Mouse (Mus musculus): Measurements from ENCODE around the gene Dclk2. TPM values are rescaled to one million over a fixed set of nuclear protein-coding genes. Genes with fewer than 3 reads are reported as not detected.
A peak's percentile ranks its signal among the peaks of the same experiment; 100 is the strongest.

Dclk2 gene
- polyA plus RNA-seq, 1 experiment from 2014 or later: 4.6 TPM

GRCm38 (mm10) chr3:86804265-86804664 lies 116.4 kb downstream of the Dclk2 start:
- ATAC-seq (ENCODE audit: insufficient read depth, low FRiP score): no peak
- H3K4me2 ChIP-seq (ENCODE audit: low read depth, low read length): no peak overlapping the region
- no peak overlapping the region for H3K27ac ChIP-seq (ENCODE audit: low read length)
- H3K4me3 ChIP-seq (replicated peaks; ENCODE audit: low read length): no peak overlapping the region
- 89% methylated on average over 9 of the region's 9 CpGs for WGBS
- no peaks in the 10 kb centered on the region for H3K27me3 ChIP-seq (ENCODE audit: control insufficient read depth, insufficient read depth, low read length)
- no peaks in the 10 kb centered on the region for H3K9me3 ChIP-seq (replicated peaks; ENCODE audit: control insufficient read depth, low read length)
- peaks cover 3% of the 10 kb centered on the region; the same call in 1 of the 2 replicates for H3K4me1 ChIP-seq (ENCODE audit: control insufficient read depth, insufficient read depth, low read length)
- no peak overlapping the region for H3K9ac ChIP-seq (ENCODE audit: low read length)
- H3K36me3 ChIP-seq (ENCODE audit: control insufficient read depth, insufficient read depth, low read length): no peaks in the 10 kb centered on the region

- no peak overlapping the region for H3K4me3 ChIP-seq (replicated peaks; ENCODE audit: low read length)
- 54% methylated on average over 8 of the region's 8 CpGs for WGBS
- no peaks in the 10 kb centered on the region for H3K27me3 ChIP-seq (ENCODE audit: control insufficient read depth, insufficient read depth, low read length)
- H3K36me3 ChIP-seq (ENCODE audit: control insufficient read depth, insufficient read depth, low read length): no peaks in the 10 kb centered on the region
- peaks cover 3% of the 10 kb centered on the region; the same call in 1 of the 2 replicates for H3K4me1 ChIP-seq (ENCODE audit: control insufficient read depth, insufficient read depth, low read length)
- H3K9me3 ChIP-seq (replicated peaks; ENCODE audit: control insufficient read depth, low read length): no peaks in the 10 kb centered on the region
- H3K4me2 ChIP-seq (ENCODE audit: low read depth, low read length): no peak overlapping the region
- no peak for ATAC-seq (ENCODE audit: insufficient read depth, low FRiP score)
- H3K27ac ChIP-seq (ENCODE audit: low read length): no peak overlapping the region
- H3K9ac ChIP-seq (ENCODE audit: low read length): no peak overlapping the region
These were observed 117.8 kb downstream of the Dclk2 start for GRCm38 (mm10) chr3:86802825-86803224.

- Histone ChIP-seq H3K4me1 (ENCODE audit: control insufficient read depth, insufficient read depth, low read length) (peaks cover 3% of the 10 kb centered on the region; the same call in 1 of the 2 replicates), H3K9ac (ENCODE audit: low read length) (no peak overlapping the region), H3K27ac (ENCODE audit: low read length) (no peak overlapping the region), H3K4me3 (replicated peaks; ENCODE audit: low read length) (no peak overlapping the region), H3K36me3 (ENCODE audit: control insufficient read depth, insufficient read depth, low read length) (no peaks in the 10 kb centered on the region), H3K9me3 (replicated peaks; ENCODE audit: control insufficient read depth, low read length) (no peaks in the 10 kb centered on the region), H3K4me2 (ENCODE audit: low read depth, low read length) (no peak overlapping the region), H3K27me3 (ENCODE audit: control insufficient read depth, insufficient read depth, low read length) (no peaks in the 10 kb centered on the region)
- WGBS: 68% methylated on average over 8 of the region's 8 CpGs
- no peak for ATAC-seq (ENCODE audit: insufficient read depth, low FRiP score)
These were observed 119.8 kb downstream of the Dclk2 start for GRCm38 (mm10) chr3:86800841-86801240.

GRCm38 (mm10) chr3:86799041-86799440 lies 121.6 kb downstream of the Dclk2 start:
- H3K27ac ChIP-seq (ENCODE audit: low read length): no peak overlapping the region
- ATAC-seq (ENCODE audit: insufficient read depth, low FRiP score): peak; percentile 70

GRCm38 (mm10) chr3:86797871-86798460 lies 122.7 kb downstream of the Dclk2 start:
- no peak overlapping the region for H3K27ac ChIP-seq (ENCODE audit: low read length)
- H3K36me3 ChIP-seq (ENCODE audit: control insufficient read depth, insufficient read depth, low read length): no peaks in the 10 kb centered on the region
- no peak overlapping the region for H3K9ac ChIP-seq (ENCODE audit: low read length)
- H3K4me2 ChIP-seq (ENCODE audit: low read depth, low read length): no peak overlapping the region
- peaks cover 12% of the 10 kb centered on the region for H3K4me1 ChIP-seq (ENCODE audit: control insufficient read depth, insufficient read depth, low read length)
- H3K4me3 ChIP-seq (replicated peaks; ENCODE audit: low read length): no peak overlapping the region
- ATAC-seq (ENCODE audit: insufficient read depth, low FRiP score): no peak
- H3K9me3 ChIP-seq (replicated peaks; ENCODE audit: control insufficient read depth, low read length): no peaks in the 10 kb centered on the region
- H3K27me3 ChIP-seq (ENCODE audit: control insufficient read depth, insufficient read depth, low read length): no peaks in the 10 kb centered on the region
- WGBS: 70% methylated on average over 13 of the region's 13 CpGs

More at GRCm38 (mm10) chr3:86799041-86799440, 121.6 kb downstream of the Dclk2 start:
- 80% methylated on average over 9 of the region's 9 CpGs for WGBS
- Histone ChIP-seq H3K9ac (ENCODE audit: low read length) (no peak overlapping the region), H3K4me3 (replicated peaks; ENCODE audit: low read length) (no peak overlapping the region), H3K4me1 (ENCODE audit: control insufficient read depth, insufficient read depth, low read length) (peaks cover 4% of the 10 kb centered on the region), H3K4me2 (ENCODE audit: low read depth, low read length) (no peak overlapping the region), H3K27me3 (ENCODE audit: control insufficient read depth, insufficient read depth, low read length) (no peaks in the 10 kb centered on the region), H3K9me3 (replicated peaks; ENCODE audit: control insufficient read depth, low read length) (no peaks in the 10 kb centered on the region), H3K36me3 (ENCODE audit: control insufficient read depth, insufficient read depth, low read length) (no peaks in the 10 kb centered on the region)

GRCm38 (mm10) chr3:86796716-86797115 lies 123.9 kb downstream of the Dclk2 start:
- Histone ChIP-seq H3K27ac (ENCODE audit: low read length) (no peak overlapping the region), H3K36me3 (ENCODE audit: control insufficient read depth, insufficient read depth, low read length) (no peaks in the 10 kb centered on the region), H3K4me3 (replicated peaks; ENCODE audit: low read length) (no peak overlapping the region), H3K4me2 (ENCODE audit: low read depth, low read length) (no peak overlapping the region), H3K9me3 (replicated peaks; ENCODE audit: control insufficient read depth, low read length) (no peaks in the 10 kb centered on the region), H3K9ac (ENCODE audit: low read length) (no peak overlapping the region), H3K27me3 (ENCODE audit: control insufficient read depth, insufficient read depth, low read length) (no peaks in the 10 kb centered on the region), H3K4me1 (ENCODE audit: control insufficient read depth, insufficient read depth, low read length) (peaks cover 12% of the 10 kb centered on the region)
- ATAC-seq (ENCODE audit: insufficient read depth, low FRiP score): no peak
- 45% methylated on average over 6 of the region's 6 CpGs for WGBS

- H3K4me3 ChIP-seq (replicated peaks; ENCODE audit: low read length): no peak overlapping the region
- no peak overlapping the region for H3K4me2 ChIP-seq (ENCODE audit: low read depth, low read length)
- no peaks in the 10 kb centered on the region for H3K9me3 ChIP-seq (replicated peaks; ENCODE audit: control insufficient read depth, low read length)
- 0 out of 2 replicates have a peak overlapping the region, but pooled peaks have one; percentile 25 for H3K9ac ChIP-seq (ENCODE audit: low read length)
- peaks cover 8% of the 10 kb centered on the region for H3K4me1 ChIP-seq (ENCODE audit: control insufficient read depth, insufficient read depth, low read length)
- no peaks in the 10 kb centered on the region for H3K36me3 ChIP-seq (ENCODE audit: control insufficient read depth, insufficient read depth, low read length)
- H3K27me3 ChIP-seq (ENCODE audit: control insufficient read depth, insufficient read depth, low read length): no peaks in the 10 kb centered on the region
- peak overlapping the region; percentile 63; the same call in 1 of the 2 replicates for H3K27ac ChIP-seq (ENCODE audit: low read length)
- peak; percentile 56; the same call in 1 of the 2 replicates for ATAC-seq (ENCODE audit: insufficient read depth, low FRiP score)
- 33% methylated on average over 1 of the region's 1 CpGs for WGBS
These were observed 126.9 kb downstream of the Dclk2 start for GRCm38 (mm10) chr3:86793720-86794191.

GRCm38 (mm10) chr3:86793264-86793663 lies 127.4 kb downstream of the Dclk2 start:
- 60% methylated on average over 4 of the region's 4 CpGs for WGBS
- H3K36me3 ChIP-seq (ENCODE audit: control insufficient read depth, insufficient read depth, low read length): no peaks in the 10 kb centered on the region
- peak overlapping the region; percentile 25; the same call in 1 of the 2 replicates for H3K9ac ChIP-seq (ENCODE audit: low read length)
- no peak overlapping the region for H3K4me2 ChIP-seq (ENCODE audit: low read depth, low read length)
- no peaks in the 10 kb centered on the region for H3K9me3 ChIP-seq (replicated peaks; ENCODE audit: control insufficient read depth, low read length)
- H3K4me3 ChIP-seq (replicated peaks; ENCODE audit: low read length): no peak overlapping the region
- H3K27me3 ChIP-seq (ENCODE audit: control insufficient read depth, insufficient read depth, low read length): no peaks in the 10 kb centered on the region
- ATAC-seq (ENCODE audit: insufficient read depth, low FRiP score): no peak
- peak overlapping the region; percentile 63; the same call in 1 of the 2 replicates for H3K27ac ChIP-seq (ENCODE audit: low read length)
- H3K4me1 ChIP-seq (ENCODE audit: control insufficient read depth, insufficient read depth, low read length): peaks cover 12% of the 10 kb centered on the region

GRCm38 (mm10) chr3:86789752-86790151 lies 130.9 kb downstream of the Dclk2 start:
- H3K9ac ChIP-seq (ENCODE audit: low read length): no peak overlapping the region
- no peak overlapping the region for H3K4me2 ChIP-seq (ENCODE audit: low read depth, low read length)
- H3K4me3 ChIP-seq (replicated peaks; ENCODE audit: low read length): no peak overlapping the region
- no peaks in the 10 kb centered on the region for H3K36me3 ChIP-seq (ENCODE audit: control insufficient read depth, insufficient read depth, low read length)
- no peaks in the 10 kb centered on the region for H3K9me3 ChIP-seq (replicated peaks; ENCODE audit: control insufficient read depth, low read length)
- no peaks in the 10 kb centered on the region for H3K27me3 ChIP-seq (ENCODE audit: control insufficient read depth, insufficient read depth, low read length)
- no peak overlapping the region for H3K27ac ChIP-seq (ENCODE audit: low read length)
- 85% methylated on average over 5 of the region's 5 CpGs for WGBS
- ATAC-seq (ENCODE audit: insufficient read depth, low FRiP score): no peak
- H3K4me1 ChIP-seq (ENCODE audit: control insufficient read depth, insufficient read depth, low read length): peaks cover 30% of the 10 kb centered on the region

All from stomach, embryonic 16.5 days (tissue).